Mouse (Mus musculus): ENCODE measurements around the gene Foxo6. TPM values are rescaled to one million over a fixed set of nuclear protein-coding genes. Genes with fewer than 3 reads are reported as not detected.

Gene Foxo6
- total RNA-seq, 1 experiment from 2014 or later, result 1.9 TPM

DNA sequence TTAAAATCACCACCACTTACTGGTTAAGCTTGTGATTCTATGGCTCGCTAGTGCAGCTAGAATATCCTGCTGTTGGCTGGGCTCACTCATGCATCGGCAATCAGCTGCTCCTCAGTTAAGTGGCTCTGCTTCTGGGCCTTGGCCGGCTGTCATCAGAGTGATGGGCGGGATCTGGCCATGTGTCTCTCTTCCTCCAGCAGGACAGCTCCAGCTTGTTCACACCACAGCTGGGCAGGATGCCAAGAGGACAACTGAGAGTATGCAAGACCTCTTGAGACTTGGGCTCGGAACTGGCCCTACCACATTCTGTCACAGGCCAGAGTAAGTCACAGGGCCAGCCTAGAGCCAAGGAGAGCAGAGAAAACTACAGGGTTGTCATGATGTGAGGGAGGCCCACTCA is 39.7 kb downstream of the Foxo6 start:
- peak; percentile 65 for DNase-seq

DNA sequence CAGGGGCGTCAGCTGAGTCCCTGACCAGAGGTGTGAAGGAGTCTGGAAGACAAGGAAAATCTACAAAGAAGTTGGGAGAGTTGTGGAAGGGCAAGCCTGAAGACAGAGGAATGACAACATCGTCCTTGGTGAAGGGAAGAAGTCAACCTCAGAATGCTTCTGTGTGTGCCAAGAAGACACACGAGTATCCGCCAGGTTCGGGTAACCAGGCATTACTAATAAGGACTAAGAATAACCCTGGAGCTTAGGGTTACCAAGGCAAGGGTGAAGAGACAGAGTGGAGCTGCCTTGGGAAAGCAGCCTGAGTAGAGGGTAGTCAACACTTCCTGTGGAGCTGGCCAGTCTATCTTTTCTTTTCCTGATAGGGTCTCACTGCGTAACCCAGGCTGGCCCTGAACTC is 41.1 kb downstream of the Foxo6 start:
- DNase-seq, result no peak

DNA sequence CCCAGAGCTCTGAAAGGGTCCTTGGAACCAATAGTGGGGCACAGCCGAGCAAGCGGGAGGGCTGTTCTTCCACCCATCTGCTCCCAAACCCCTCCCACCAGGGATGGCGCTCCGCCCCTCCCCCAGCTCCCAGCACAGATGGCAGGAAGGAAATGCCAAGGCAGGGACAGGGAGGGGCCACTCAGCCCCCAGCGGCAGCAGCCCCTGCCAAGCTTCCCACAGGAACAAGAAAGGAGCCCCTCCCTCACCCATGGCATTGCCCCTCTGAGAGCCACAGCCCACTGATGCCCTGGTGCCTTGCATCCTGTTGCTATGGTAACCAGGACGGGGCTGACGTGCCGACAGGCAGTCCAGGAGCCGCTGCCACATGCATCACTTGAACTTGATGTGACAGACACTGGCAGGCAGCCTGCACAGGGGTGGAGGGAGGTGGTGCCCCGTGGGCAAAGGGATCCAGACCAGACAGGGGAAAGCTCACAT is 44.3 kb downstream of the Foxo6 start:
- peak; percentile 39 for DNase-seq

DNA sequence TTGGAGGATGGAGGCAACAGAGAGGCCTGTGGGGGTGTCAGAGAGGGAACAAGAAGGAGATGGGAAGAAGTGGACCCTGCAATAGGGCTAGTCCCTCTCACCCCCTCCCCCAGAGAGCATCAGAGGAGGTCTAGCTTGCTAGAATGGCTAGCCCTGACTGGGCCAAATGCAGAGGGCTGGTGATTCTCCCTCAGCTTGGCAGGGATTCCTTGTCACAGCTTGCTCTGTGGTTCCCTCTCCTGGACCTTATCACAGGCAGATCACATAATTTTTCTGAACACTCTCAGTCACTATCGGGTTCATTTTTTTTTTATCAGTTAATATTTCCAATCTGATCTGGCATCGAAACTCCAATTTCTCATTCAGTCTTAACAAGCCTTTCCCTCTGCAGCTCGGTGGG is 46.0 kb downstream of the Foxo6 start:
- DNase-seq, result no peak

DNA sequence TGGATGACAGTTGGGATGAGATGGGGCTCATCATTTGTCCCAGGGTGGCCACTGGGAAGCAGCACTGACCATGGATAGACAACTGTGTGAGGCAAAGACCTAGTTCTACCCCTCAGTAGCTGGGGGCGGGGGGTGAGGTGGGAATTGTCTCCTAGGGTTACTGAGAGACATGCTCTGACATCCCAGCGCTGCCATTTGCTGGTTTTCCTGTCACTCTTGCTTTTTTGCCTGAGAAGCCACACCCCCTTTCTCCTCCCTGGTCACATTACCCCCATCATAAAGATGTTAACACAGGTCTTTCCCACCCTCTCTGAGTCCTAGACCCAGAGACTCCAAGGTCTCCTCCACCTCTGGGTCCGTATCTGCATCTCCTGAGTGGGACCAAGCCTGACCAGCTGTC is 47.7 kb downstream of the Foxo6 start:
- DNase-seq, result no peak

DNA sequence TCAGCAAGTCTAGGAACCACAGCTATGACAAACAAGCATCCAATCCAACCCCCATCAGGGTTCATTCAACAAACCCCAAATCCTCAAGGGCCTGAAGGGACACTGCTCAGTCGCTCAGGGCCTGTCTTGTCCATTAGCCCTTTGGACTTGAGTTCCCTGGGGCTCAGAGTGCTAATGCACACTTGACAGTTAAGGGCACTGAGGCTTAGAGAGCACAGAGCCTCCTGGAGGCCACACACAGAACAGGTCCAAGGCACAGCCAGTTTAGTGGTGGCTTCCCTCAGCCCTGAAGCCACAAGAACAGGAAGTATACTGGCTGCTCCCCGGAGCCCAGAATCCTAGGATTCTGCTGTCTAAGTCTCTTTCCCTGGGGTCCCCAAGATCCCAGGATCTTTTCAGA is 53.9 kb downstream of the Foxo6 start:
- DNase-seq, result no peak

DNA sequence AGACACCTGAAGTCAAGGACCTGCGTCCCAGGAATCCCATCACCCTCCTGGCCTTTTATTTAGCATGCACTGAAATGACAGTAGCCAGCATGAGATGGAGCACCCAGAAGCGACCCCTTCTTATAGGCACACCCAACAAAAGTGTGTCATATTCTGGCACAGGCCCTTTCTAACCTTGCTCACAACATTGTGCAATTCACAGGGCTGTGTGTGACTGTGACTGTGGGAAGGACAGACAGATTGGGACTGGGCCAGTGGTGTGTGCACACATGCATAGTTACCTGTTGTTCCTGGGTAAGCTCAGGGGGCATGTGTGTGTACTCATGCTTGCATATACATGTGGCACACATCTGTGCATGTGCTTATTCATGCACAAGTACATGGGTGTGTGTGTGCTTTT is 54.6 kb downstream of the Foxo6 start:
- peak; percentile 29 for DNase-seq

DNA sequence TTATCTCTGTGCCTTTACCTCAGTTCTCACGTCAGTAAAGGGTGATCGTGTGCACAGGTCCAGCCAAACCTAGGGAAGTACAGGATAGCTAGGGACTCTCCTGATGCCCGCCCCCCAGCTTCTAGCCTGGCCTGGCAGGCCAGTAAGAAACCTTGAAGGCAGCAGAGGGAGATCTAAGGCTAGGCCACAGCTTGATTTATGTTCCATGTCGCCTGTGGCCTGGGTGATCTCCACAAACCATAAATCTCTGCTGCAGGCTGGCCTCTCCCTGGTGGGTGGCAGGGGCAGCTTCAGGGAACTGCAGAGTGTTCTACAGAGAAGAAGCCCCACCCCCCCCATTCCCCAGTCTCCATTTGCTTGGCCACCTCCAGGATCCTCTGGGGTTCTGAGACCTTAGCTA is 55.2 kb downstream of the Foxo6 start:
- DNase-seq, result peak; percentile 48

DNA sequence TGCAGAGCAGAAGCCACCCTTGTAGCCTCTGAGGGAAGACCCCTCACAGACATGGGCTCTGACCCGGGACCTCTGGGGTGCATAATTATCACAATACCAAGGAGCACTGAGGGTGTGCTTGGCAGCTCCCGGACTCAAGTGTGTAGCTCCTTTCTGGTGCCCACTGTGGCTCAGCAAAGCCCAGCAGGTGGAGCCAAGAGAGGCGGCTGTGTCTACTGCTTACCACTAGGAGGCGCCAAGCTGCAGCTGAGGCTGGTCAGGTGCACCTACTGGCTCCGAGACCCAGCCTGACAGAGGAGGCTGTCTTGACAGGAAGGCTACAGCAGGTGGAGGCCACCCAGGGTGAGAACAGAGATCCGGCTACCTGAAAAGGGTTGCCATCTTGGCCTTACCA is 56.9 kb downstream of the Foxo6 start:
- DNase-seq, result peak; percentile 64

DNA sequence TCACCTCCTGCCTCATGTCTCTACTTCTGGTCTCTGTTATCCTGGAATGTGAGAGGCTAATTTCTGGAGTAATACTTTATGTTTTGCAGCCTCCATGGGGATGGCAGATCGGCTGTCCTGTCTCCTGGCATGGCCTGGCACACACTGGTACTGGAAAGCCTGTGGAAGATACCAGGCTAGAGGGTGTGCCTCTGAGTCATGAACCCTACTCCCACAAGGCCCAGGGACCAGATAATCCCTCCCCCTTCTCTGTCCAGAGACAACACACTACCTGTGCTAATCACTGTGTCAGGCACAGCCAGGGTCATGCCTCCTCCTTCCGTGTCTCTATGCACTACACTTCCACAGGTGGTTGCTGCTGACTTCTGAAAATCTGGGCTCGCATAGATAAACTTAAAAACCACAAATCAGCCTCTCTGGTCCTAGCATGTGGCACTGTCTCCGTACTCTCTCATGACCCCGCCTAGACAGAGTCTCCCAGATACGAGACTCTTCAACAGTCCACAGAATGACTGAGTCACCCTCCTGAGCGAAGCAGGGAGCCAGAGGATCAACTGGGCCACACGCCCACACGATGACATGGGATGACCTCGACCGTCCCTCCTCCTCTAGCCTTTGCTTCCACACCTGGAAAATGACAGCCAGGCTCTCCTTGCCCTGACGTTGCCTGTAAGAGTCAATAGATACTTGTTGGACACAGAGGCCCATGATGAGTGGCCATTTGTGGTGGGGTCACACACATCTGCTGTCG is 57.5 kb downstream of the Foxo6 start:
- peak; percentile 56 for DNase-seq

DNA sequence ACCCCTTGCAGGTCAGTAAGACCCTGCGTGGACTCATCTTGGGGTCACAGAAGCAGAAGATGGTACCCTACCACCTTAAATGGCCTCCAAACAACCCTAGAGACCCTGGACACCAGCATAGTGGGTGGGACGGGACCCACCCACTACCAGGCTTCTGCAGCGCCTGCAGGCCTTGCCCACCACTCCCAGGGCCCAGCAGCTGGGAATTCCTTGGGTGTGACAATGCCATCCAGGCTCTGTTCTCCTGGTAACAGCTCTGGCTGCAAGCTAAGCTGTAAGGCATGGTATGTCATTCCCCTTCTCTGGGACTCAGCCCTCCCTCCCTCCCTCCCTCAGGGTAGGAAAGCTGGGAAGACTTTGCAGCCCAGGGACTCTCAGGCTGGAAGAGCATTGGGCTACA is 58.5 kb downstream of the Foxo6 start:
- no peak for DNase-seq

DNA sequence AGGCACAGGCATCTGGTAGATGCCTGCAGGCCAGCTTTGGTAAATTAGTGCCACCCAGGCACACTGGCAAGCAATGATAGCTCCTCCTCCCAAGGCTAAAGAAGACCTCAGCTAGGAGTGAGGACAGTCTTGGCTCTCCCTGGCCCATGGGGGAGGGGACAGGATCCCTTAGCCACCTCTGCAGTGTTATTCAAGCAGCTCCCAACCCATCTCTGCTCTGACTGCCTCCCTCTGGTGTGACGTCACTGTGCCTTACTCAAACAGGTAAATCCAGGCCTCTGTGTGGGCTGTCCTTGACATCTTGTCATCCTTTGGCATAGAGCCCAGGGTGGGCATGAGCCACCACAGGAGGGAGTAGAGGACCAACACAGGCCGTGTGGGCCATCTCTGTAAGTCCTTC is 59.9 kb downstream of the Foxo6 start:
- DNase-seq, result peak; percentile 27

DNA sequence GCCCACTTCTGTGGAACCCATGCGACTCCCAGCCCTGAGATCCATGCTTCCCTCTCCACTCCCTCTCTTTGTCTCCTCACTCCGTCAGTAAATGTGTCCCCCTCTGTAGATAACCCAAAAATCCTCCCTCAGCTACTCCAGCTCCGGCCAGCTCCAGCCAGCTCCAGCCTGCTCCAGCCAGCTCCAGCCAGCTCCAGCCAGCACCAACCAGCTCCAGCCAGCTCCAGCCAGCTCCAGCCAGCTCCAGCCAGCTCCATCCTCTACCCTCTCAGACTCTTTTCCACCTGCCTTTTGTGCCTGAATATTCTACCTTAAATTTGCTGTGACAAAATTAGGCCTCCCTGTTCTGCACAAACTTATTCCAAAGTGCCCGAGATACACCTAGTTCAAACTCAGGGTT is 60.5 kb downstream of the Foxo6 start:
- DNase-seq, result no peak

DNA sequence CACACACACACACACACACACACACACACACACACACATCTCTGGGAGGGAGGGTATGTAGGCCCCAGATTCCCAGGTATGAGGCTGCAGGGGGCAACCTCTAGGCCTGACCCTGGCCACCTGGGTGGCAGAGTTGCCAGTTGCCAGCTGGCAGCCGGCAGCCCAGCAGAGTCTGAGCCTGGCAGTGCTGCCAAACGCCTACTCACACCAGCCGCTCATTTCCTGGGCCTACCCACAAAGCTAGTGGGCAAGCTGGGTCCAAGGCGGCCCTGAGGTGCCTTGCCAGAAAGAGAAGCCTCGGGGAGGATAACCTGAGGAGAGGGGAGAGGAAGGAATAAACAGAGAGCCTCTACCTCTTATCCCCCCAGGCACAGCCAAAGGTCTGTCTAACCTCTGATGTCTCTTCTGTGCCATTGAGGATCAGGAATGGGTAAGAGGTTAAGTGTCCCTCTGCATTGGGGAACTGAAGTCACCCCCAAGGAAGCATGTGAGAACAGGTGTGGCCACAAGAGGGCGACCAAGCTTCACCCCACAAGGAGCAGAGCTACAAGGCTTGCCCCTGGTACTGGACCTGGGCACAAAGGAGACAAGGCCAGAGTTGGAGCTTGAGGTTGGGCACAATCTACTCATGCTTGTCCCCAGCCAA is 61.9 kb downstream of the Foxo6 start:
- DNase-seq, result peak; percentile 82

DNA sequence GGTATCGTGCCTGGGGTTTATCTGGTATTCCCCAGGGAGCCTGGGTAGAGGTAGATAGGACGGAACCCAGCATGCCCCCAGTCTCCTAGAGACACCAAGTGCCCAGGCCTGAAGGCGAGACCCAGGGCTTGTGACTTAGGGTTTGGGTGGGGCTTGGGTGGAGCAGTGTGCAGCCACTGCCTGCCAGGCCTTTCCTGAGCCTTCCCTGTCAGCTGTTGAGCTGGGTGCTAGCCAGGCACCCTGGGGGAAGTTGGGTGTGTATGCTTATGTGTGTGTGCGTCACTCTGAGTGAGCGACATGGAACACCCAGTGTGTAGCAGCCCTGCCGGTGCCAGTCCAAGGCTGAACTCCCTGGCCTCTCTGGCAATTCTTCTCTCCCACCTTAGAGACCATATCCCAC is 63.3 kb downstream of the Foxo6 start:
- DNase-seq, result no peak

DNA sequence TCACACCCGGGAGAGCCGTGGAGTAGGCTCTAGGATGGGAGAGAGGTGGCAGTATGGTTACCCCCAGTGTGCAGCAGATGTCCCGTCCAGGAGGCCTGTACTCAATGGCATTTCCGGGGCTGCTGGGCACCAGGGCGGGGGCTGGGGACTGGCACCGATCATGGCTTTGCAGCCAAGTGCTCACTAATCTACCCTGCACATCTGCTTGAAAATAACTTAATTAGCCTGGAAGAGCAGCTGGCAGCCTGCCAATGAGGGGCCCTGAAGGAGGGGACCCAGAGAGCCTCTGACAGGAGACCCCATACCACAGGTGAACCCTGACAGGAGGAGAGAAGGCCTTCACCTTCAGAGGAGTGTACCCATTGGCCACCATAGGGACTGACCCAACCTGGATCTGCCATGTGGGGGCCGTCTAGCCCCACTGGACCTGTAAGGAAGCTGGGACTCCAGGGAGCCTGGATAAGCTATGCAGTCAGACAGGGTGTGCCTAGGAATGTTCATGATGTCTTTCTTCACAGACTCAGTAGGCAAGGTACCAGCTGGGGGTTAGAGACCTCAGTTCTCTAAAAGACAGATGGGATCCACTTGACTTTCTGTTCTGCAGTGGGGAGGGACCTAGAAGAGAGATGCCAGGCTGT is 63.9 kb downstream of the Foxo6 start:
- DNase-seq, result no peak

DNA sequence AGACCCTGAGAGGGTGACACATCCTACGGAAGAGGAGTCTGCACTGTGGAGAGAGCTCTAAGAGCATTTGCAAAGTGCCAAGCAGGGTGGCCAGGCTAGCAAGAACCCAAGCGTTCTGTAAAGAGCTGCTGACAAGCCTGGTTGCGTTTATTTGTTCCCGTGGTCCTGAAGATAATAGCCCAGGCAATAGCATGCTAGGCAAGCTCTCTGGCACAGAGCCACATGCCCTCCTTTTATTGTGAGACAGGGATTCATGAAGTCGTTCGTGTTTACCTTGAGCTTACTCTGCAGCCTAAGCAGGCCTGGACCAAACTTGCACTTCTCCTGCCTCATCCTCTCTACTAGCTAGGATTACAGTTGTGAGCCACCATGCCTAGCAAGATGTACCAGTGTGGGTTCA is 65.4 kb downstream of the Foxo6 start:
- no peak for DNase-seq

DNA sequence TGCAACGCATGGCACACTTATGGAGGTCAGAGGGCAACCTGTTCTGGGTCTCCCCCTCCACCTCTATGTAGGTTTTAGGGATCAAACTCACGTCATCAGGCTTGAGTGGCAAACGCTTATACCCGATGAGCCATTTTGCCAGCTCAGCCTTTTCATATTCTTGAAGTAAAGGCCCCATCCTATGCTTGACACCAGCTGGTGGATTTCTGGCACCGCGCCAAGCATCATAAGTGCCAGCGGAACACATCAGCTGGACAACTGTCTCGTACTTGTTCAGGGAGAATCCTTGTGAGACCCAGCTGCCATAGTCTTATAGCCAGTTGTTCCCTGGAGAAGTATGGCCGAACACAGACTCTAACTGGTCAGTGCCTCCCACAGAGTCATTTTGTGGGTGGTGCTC is 68.3 kb downstream of the Foxo6 start:
- no peak for DNase-seq

Other genes with a start within 250 kb of the Foxo6 start
- gene AL607142.1, start 222.4 kb downstream of the Foxo6 start, total RNA-seq (2021), result not detected in 2 replicates
- not detected in 2 replicates for gene Edn2, start 126.1 kb downstream of the Foxo6 start, total RNA-seq (2021)
- gene Scmh1, start 117.9 kb upstream of the Foxo6 start, total RNA-seq (2021), result 41.2 and 47.5 TPM in 2 replicates
- gene Slfnl1, start 244.9 kb upstream of the Foxo6 start, total RNA-seq (2021), result 0.39 TPM in 1 of 2 replicates, not detected in the other

Data from adrenal gland, postnatal 25 days (tissue).